Mouse (Mus musculus) liver, embryonic 16.5 days (tissue): ENCODE data around the gene Calm1. TPM values are rescaled to one million over a fixed set of nuclear protein-coding genes. Genes with fewer than 3 reads are reported as not detected.

Experiments used
- ATAC-seq: fragments of 200-750 bp; cut with Nextera tagmentation; 2 replicates; pipeline ENCODE4 v1.8.0; 2017; ENCODE audit warnings: low read depth, mild to moderate bottlenecking, moderate number of reproducible peaks, moderate library complexity
- H3K27ac ChIP-seq: fragments of 300-500 bp; sonication (generic); 2 replicates; pipeline ENCODE4 v1.5.1; 2014; ENCODE audit warnings: mild to moderate bottlenecking, low read length
- H3K27me3 ChIP-seq: fragments of 300-500 bp; sonication (generic); 2 replicates; pipeline ENCODE4 v1.6.1; 2014; ENCODE audit warnings: low read depth, low read length, mixed read lengths; ENCODE audit not compliant: control insufficient read depth, insufficient read depth
- H3K36me3 ChIP-seq: fragments of 300-500 bp; sonication (generic); 2 replicates; pipeline ENCODE4 v1.6.1; 2014; ENCODE audit warnings: mild to moderate bottlenecking; ENCODE audit not compliant: control insufficient read depth, insufficient read depth
- H3K4me1 ChIP-seq: fragments of 300-500 bp; sonication (generic); 2 replicates; pipeline ENCODE4 v1.6.1; 2014; ENCODE audit warnings: low read depth, low read length, mixed read lengths; ENCODE audit not compliant: control insufficient read depth
- H3K4me2 ChIP-seq: fragments of 300-500 bp; sonication (generic); 2 replicates; pipeline ENCODE4 v1.6.1; 2014; ENCODE audit warnings: low read depth, low read length, mixed read lengths
- H3K4me3 ChIP-seq: fragments of 300-500 bp; sonication (generic); 2 replicates; pipeline ENCODE4 v1.5.1; 2014; ENCODE audit warnings: low read depth, mild to moderate bottlenecking, low read length
- H3K9ac ChIP-seq: fragments of 300-500 bp; sonication (generic); 2 replicates; pipeline ENCODE4 v1.6.1; 2014; ENCODE audit warnings: low read depth, low read length
- H3K9me3 ChIP-seq: fragments of 300-500 bp; sonication (generic); replicated peaks from 2 replicates; pipeline ENCODE4 v1.6.1; 2016; ENCODE audit warnings: low read length; ENCODE audit not compliant: control insufficient read depth
- WGBS: fragments of 180-500 bp; shearing (Covaris S2); extraction: QIAGEN DNeasy Blood & Tissue Kit; methylation state at CpG from one replicate; pipeline ENCODE4 v1.1.7; 2014; ENCODE audit not compliant: insufficient replicate concordance; 5-methylcytosine and 5-hydroxymethylcytosine counted together
- polyA plus RNA-seq: library from polyadenylated mRNA; unstranded; fragments of >200 nt; fragmentation: Nextera tagmentation; extraction: Ambion mirVana; gene quantifications from 2 replicates; pipeline ENCODE4 v1.2.1, GENCODE M21; 2015

Gene Calm1
- polyA plus RNA-seq = 413 and 426 TPM in 2 replicates

DNA sequence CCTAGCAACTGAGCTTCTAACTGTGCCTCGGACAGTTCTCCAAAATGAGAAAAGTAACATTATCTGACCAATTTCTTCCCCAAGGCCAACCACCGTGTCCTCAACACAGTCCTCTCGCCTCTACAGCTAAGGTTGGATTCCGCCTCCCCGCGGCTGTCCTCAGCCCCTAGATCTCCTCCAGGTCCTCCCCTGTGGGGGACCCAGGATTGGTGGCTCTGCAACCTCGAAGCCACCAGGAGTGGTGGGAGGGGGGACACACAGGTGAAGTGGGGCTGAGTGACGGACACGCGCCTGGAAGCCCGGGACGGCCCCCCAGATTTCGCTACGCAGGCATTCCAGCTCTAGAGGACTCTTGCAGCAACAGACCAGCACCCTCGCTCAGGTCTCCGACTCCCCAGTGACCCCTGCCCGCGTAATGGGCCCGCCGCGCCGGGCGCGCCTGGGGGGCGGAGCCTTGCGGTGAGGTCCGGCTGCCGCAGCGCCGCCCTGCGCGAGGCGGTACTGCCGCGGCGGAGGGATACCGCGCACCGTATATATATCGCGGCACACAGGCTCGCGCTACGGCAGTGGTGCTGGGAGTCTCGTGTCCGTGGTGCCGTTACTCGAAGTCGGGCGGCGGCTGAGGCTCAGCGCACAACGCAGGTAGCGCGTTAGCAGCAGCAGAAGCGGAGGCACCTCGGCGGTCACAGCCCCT, at the start of gene Calm1:
Gene Calm1, plus strand, starts transcription at position 469 of the 694 bp plus-strand sequence.
- no peaks in the 10 kb centered on the region for H3K9me3 ChIP-seq
- H3K4me1 ChIP-seq = peaks cover 14% of the 10 kb centered on the region
- peaks cover 13% of the 10 kb centered on the region for H3K36me3 ChIP-seq
- no peaks in the 10 kb centered on the region for H3K27me3 ChIP-seq
- peak within 1 kb of the TSS; percentile 86 for H3K27ac ChIP-seq
- WGBS = under 1% methylated on average over 58 of the region's 58 CpGs
- peak; percentile 84 for ATAC-seq
- peak within 1 kb of the TSS; percentile 88 for H3K4me3 ChIP-seq
- peak within 1 kb of the TSS; percentile 86 for H3K9ac ChIP-seq
- peak within 1 kb of the TSS; percentile 99 for H3K4me2 ChIP-seq

DNA sequence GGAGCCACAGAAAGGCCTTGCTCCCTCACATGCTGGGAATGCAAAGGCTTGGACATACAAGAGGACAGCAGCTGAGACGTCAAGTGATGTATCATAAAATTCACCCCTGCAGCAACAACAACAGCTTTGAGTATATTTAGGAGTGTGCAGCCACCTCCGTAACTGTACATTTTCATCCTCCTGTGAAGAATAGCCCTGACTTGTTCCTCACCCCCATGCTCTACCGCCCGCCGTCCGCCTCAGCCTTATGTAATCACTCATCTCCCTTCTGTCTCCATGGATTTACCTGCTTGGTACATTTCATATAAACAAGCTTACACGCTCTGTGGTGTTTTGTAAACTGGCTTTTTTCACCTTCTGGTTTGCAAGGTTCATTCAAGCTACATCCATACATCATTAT, 46.8 kb upstream of the Calm1 start:
- WGBS = 84% methylated on average over 7 of the region's 7 CpGs
- no peak overlapping the region for H3K9ac ChIP-seq
- peaks cover 8% of the 10 kb centered on the region for H3K36me3 ChIP-seq
- no peak overlapping the region for H3K27ac ChIP-seq
- no peak overlapping the region for H3K4me3 ChIP-seq
- no peaks in the 10 kb centered on the region for H3K27me3 ChIP-seq
- ATAC-seq = no peak
- no peak overlapping the region for H3K4me2 ChIP-seq
- H3K4me1 ChIP-seq = no peaks in the 10 kb centered on the region
- no peaks in the 10 kb centered on the region for H3K9me3 ChIP-seq

DNA sequence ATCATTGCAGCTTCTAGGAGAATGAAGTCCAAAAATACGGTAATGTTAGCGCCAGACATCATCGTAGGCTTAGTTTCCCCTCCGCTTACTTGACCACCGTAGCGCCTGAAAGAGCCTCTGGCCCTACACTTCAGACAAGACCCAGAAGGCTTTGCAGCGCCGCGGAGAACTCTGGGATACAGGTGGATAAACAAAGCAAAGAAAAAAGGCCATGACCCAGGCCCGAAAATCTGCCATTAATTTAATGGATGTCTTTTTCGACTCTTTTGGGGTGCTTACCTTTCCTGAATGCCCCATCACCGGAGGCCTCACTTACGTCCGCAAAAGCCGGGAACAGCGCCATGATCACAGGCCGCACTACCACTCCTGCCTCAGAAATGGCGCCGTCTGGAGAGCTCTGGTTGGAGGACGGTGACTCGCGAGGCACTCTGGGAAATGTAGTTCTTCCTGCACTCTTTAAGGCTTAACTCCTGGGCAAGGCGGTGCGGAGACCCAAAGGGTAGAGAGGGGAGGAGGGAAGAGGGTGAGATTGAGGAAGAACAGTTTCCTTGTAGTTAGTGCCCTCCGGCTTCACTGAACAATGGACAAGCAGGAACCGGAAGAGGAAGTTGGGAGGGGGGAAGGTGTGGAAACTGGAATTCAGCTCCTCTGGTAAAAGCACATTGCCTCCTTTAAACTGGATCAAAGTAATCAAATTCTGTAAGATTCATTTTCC, 39.8 kb upstream of the Calm1 start, which contains the start of gene Nrde2:
Gene Nrde2, minus strand, starts transcription at position 393 of the 715 bp plus-strand sequence.
- H3K36me3 ChIP-seq = no peaks in the 10 kb centered on the region
- ATAC-seq = peak; percentile 99
- peak within 1 kb of the TSS; percentile 61 for H3K4me3 ChIP-seq
- H3K4me1 ChIP-seq = peaks cover 7% of the 10 kb centered on the region
- H3K27me3 ChIP-seq = no peaks in the 10 kb centered on the region
- 1% methylated on average over 26 of the region's 26 CpGs for WGBS
- H3K9ac ChIP-seq = peak within 1 kb of the TSS; percentile 46
- H3K4me2 ChIP-seq = peak within 1 kb of the TSS; percentile 71
- H3K9me3 ChIP-seq = no peaks in the 10 kb centered on the region
- H3K27ac ChIP-seq = peak within 1 kb of the TSS; percentile 38; the same call in 1 of the 2 replicates

DNA sequence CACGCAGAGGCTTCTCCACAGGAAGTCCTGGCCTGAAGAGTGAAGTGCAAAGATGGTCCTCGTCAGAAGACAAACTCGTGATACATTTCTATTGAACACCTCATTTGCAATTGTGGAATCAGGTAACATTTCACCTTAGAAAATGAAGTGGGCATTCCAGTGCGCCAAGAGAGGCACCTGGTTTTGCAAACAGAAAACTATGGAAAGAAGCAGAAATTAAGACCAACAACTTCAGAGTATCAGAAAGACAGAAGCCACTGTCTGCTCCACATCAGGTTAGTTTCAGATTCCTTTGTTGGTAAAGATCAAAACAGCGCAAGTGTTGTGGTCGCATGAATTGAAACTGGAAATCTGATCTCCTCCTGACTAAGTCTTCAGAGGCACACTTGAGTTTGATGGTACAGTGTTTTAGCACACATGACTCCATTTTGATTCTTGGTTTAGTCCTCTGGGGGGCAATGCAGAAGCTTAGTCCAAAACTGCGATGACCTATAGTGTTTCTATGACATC, 34.2 kb upstream of the Calm1 start:
- no peak overlapping the region for H3K4me3 ChIP-seq
- ATAC-seq = no peak
- no peaks in the 10 kb centered on the region for H3K27me3 ChIP-seq
- no peak overlapping the region for H3K9ac ChIP-seq
- H3K4me1 ChIP-seq = peaks cover 2% of the 10 kb centered on the region
- H3K9me3 ChIP-seq = no peaks in the 10 kb centered on the region
- H3K27ac ChIP-seq = no peak overlapping the region
- H3K36me3 ChIP-seq = no peaks in the 10 kb centered on the region
- WGBS = 59% methylated on average over 7 of the region's 7 CpGs
- H3K4me2 ChIP-seq = no peak overlapping the region

DNA sequence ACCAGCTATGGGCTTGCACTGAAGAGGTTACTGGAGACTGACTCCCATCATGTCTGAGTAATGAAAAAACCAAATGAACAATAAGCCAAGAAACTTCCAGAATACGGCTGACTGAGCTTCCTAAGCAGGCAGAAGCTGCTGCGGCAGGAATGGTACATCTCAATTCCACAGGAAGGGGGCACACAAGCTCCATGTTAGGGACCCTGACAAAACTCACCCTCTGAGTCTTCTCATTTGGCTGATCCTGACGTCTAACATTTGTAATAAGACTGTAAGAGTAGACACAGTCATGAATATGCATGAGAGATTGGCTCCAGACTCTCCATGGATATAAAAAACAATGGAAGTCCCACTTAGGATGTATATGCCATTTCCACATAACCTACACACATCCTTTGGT, 33.1 kb upstream of the Calm1 start:
- H3K4me1 ChIP-seq = peaks cover 2% of the 10 kb centered on the region
- no peak overlapping the region for H3K27ac ChIP-seq
- no peak overlapping the region for H3K4me2 ChIP-seq
- 37% methylated on average over 3 of the region's 3 CpGs for WGBS
- H3K27me3 ChIP-seq = no peaks in the 10 kb centered on the region
- no peaks in the 10 kb centered on the region for H3K36me3 ChIP-seq
- no peak overlapping the region for H3K9ac ChIP-seq
- no peak for ATAC-seq
- H3K9me3 ChIP-seq = no peaks in the 10 kb centered on the region
- no peak overlapping the region for H3K4me3 ChIP-seq

GRCm38 (mm10) chr12:100166939-100167338, 32.3 kb upstream of the Calm1 start:
- no peak overlapping the region for H3K4me2 ChIP-seq
- no peak overlapping the region for H3K4me3 ChIP-seq
- no peak overlapping the region for H3K9ac ChIP-seq
- H3K4me1 ChIP-seq = peaks cover 2% of the 10 kb centered on the region
- no peaks in the 10 kb centered on the region for H3K9me3 ChIP-seq
- H3K36me3 ChIP-seq = no peaks in the 10 kb centered on the region
- H3K27ac ChIP-seq = no peak overlapping the region
- 78% methylated on average over 8 of the region's 8 CpGs for WGBS
- no peak for ATAC-seq
- H3K27me3 ChIP-seq = no peaks in the 10 kb centered on the region

- no peaks in the 10 kb centered on the region for H3K27me3 ChIP-seq
- no peak overlapping the region for H3K27ac ChIP-seq
- no peak overlapping the region; the same call in 1 of the 2 replicates for H3K4me2 ChIP-seq
- no peaks in the 10 kb centered on the region for H3K36me3 ChIP-seq
- 47% methylated on average over 1 of the region's 1 CpGs for WGBS
- no peak overlapping the region for H3K9ac ChIP-seq
- H3K4me1 ChIP-seq = peaks cover 2% of the 10 kb centered on the region
- no peak for ATAC-seq
- no peaks in the 10 kb centered on the region for H3K9me3 ChIP-seq
- H3K4me3 ChIP-seq = no peak overlapping the region
Measured at GRCm38 (mm10) chr12:100167502-100167901, 31.7 kb upstream of the Calm1 start.

DNA sequence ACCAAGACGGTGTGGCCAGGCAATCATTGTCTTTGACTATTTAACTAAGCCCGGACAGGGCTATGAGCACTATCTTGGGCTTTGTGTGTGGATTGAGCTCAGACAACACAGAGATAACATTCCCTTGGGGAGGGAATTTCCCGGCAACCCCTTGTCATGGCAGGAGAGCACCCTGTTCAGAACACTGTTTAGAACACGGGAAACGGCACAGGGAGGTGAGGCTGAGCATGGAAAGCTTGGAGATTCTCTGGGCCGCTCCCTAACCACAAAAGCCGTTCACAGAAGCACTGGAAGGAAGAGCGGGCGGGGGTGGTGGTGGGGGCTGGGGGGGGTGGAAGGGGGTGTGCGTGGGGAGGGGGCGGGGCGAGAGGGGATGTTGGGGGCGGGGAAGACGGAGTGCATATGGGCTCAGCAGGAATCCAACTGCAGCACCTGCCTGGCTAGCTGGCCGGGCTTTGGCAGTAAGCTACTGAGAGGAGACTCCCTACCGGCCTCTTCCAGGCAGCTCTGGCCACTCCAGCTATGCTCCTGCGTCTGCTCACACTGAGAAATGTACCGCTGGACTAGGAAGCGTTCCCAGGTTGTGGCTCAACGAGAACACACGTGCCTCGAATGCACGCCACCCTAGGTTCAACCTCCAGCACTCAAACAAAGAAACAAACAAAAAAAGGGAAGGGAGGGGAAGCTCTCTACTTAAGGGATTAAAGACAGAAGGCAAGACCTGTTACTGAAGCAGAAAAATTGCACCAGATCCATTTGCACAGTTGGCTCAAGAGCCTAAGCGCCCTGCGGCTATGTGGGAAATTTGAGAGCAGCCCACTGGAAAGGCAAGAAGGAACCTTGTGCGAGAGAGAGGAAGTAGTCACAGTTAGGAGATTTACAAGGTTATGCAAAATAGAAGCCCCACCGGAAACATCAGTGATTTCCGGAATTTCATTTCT, 31.0 kb upstream of the Calm1 start:
- peak; percentile 41; the same call in 1 of the 2 replicates for ATAC-seq

More for the DNA sequence above, 31.0 kb upstream of the Calm1 start:
- Histone ChIP-seq H3K4me2 (peak overlapping the region; percentile 54), H3K36me3 (no peaks in the 10 kb centered on the region), H3K9ac (peak overlapping the region; percentile 34; the same call in 1 of the 2 replicates), H3K4me1 (peaks cover 2% of the 10 kb centered on the region), H3K9me3 (no peaks in the 10 kb centered on the region), H3K4me3 (peak overlapping the region; percentile 36), H3K27me3 (no peaks in the 10 kb centered on the region), H3K27ac (peak overlapping the region; percentile 5; the same call in 1 of the 2 replicates)
- WGBS = 4% methylated on average over 28 of the region's 28 CpGs
